Mouse (Mus musculus) testis, adult 2 months (tissue): ENCODE data around the gene Pdzd9.

ENCODE experiments used
- CTCF ChIP-seq: fragments of 200-500 bp; IDR thresholded peaks from 2 replicates; pipeline ENCODE4 v1.5.1; 2012; ENCODE audit warnings: low read depth, mild to moderate bottlenecking, inconsistent platforms, low read length, moderate library complexity; ENCODE audit not compliant: control insufficient read depth, insufficient read depth, insufficient replicate concordance
- POLR2A ChIP-seq: fragments of 200-500 bp; IDR thresholded peaks from 2 replicates; pipeline ENCODE4 v1.6.1; 2012; ENCODE audit warnings: low read depth, mild to moderate bottlenecking, inconsistent platforms, low read length, moderate library complexity; ENCODE audit not compliant: control insufficient read depth

- TF ChIP-seq CTCF (no peak), POLR2A (peak; percentile 69)
Observed at GRCm38 (mm10) chr7:120677001-120677643, 7.0 kb upstream of the Pdzd9 start, which contains the start of gene Mosmo.
